Mouse (Mus musculus): ENCODE results near the gene 1700023F06Rik. TPM values are rescaled to one million over a fixed set of nuclear protein-coding genes. Genes with fewer than 3 reads are reported as not detected.

1700023F06Rik gene
- polyA plus RNA-seq, 1 experiment from 2014 or later: 0.25 TPM

- Histone ChIP-seq H3K4me3 (ENCODE audit: low read depth, low read length) (no peak overlapping the region), H3K27ac (ENCODE audit: low read depth, low read length) (no peak overlapping the region), H3K27me3 (ENCODE audit: control insufficient read depth, insufficient read depth, low read length) (no peaks in the 10 kb centered on the region), H3K9me3 (ENCODE audit: control insufficient read depth, low read length) (no peaks in the 10 kb centered on the region), H3K9ac (ENCODE audit: low read depth, low read length) (no peak overlapping the region), H3K36me3 (ENCODE audit: control insufficient read depth, insufficient read depth, low read length) (no peaks in the 10 kb centered on the region; the same call in 1 of the 2 replicates), H3K4me2 (replicated peaks; ENCODE audit: low read depth, low read length) (no peak overlapping the region), H3K4me1 (replicated peaks; ENCODE audit: control insufficient read depth, insufficient read depth, low read length) (no peaks in the 10 kb centered on the region)
- no peak for ATAC-seq (ENCODE audit: low FRiP score)
- 78% methylated on average over 10 of the region's 10 CpGs for WGBS
- DNase-seq (ENCODE audit: low spot score): no peak
Measured at GRCm38 (mm10) chr11:103246081-103246730, 37.8 kb upstream of the 1700023F06Rik start.

DNA sequence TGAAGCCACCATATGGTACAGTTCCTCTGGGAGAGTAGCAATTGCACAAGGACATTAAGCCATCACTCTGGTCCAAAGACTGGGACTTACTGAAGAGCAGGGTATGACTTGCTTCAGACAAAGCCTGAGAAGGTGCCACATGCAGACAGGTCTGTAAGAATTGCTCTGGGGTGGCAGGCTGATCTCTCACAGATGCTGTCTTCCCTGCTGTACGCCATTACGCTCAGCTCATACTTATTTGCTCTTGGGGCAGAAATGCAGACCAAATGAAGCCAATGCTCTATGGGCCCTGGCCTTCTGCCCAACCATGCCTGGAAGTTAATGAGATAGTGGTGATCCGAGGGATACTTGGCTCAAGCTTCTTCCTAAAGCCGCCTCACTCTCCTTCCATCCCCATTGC, 36.5 kb upstream of the 1700023F06Rik start:
- 94% methylated on average over 4 of the region's 4 CpGs for whole genome bisulfite sequencing
- no peaks in the 10 kb centered on the region; the same call in 1 of the 2 replicates for H3K36me3 ChIP-seq (ENCODE audit: control insufficient read depth, insufficient read depth, low read length)
- H3K9ac ChIP-seq (ENCODE audit: low read depth, low read length): no peak overlapping the region
- no peak for DNase-seq (ENCODE audit: low spot score)
- ATAC-seq (ENCODE audit: low FRiP score): no peak
- no peaks in the 10 kb centered on the region for H3K9me3 ChIP-seq (ENCODE audit: control insufficient read depth, low read length)
- no peaks in the 10 kb centered on the region for H3K4me1 ChIP-seq (replicated peaks; ENCODE audit: control insufficient read depth, insufficient read depth, low read length)
- H3K27me3 ChIP-seq (ENCODE audit: control insufficient read depth, insufficient read depth, low read length): no peaks in the 10 kb centered on the region
- no peak overlapping the region for H3K27ac ChIP-seq (ENCODE audit: low read depth, low read length)
- H3K4me2 ChIP-seq (replicated peaks; ENCODE audit: low read depth, low read length): no peak overlapping the region
- H3K4me3 ChIP-seq (ENCODE audit: low read depth, low read length): no peak overlapping the region

DNA sequence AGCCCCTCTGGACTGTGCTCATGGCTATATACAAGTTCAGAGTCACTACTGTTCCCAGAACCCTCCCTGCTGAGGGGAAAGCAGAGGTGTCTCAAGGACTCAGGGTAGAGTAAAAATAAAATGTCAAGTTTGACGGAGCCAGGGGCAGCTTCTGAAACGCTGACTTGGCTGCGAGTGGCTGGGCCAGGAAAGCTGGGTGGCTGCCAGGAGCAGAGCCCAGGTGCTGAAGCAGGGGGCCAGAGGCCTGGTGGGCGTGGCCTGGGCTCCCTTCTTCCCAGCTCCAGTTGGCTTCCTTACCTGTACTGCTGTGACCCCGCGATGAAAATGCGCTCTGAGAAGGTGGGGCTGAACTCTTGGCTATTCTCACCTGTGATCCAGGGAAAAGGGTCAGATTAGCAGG, 32.4 kb upstream of the 1700023F06Rik start:
- DNase-seq (ENCODE audit: low spot score) (no peak), ATAC-seq (ENCODE audit: low FRiP score) (no peak)
- no peaks in the 10 kb centered on the region for H3K4me1 ChIP-seq (replicated peaks; ENCODE audit: control insufficient read depth, insufficient read depth, low read length)
- H3K27ac ChIP-seq (ENCODE audit: low read depth, low read length): no peak overlapping the region
- no peak overlapping the region for H3K4me3 ChIP-seq (ENCODE audit: low read depth, low read length)
- no peaks in the 10 kb centered on the region for H3K9me3 ChIP-seq (ENCODE audit: control insufficient read depth, low read length)
- no peak overlapping the region for H3K9ac ChIP-seq (ENCODE audit: low read depth, low read length)
- no peaks in the 10 kb centered on the region for H3K27me3 ChIP-seq (ENCODE audit: control insufficient read depth, insufficient read depth, low read length)
- H3K36me3 ChIP-seq (ENCODE audit: control insufficient read depth, insufficient read depth, low read length): peaks cover 4% of the 10 kb centered on the region
- H3K4me2 ChIP-seq (replicated peaks; ENCODE audit: low read depth, low read length): no peak overlapping the region
- 47% methylated on average over 7 of the region's 7 CpGs for WGBS

- DNase-seq (ENCODE audit: low spot score): no peak
- no peak overlapping the region for H3K4me3 ChIP-seq (ENCODE audit: low read depth, low read length)
- H3K36me3 ChIP-seq (ENCODE audit: control insufficient read depth, insufficient read depth, low read length): peaks cover 4% of the 10 kb centered on the region
- H3K27ac ChIP-seq (ENCODE audit: low read depth, low read length): no peak overlapping the region
- no peak for ATAC-seq (ENCODE audit: low FRiP score)
- H3K4me1 ChIP-seq (replicated peaks; ENCODE audit: control insufficient read depth, insufficient read depth, low read length): no peaks in the 10 kb centered on the region
- H3K9ac ChIP-seq (ENCODE audit: low read depth, low read length): no peak overlapping the region
- no peaks in the 10 kb centered on the region for H3K27me3 ChIP-seq (ENCODE audit: control insufficient read depth, insufficient read depth, low read length)
- no peaks in the 10 kb centered on the region for H3K9me3 ChIP-seq (ENCODE audit: control insufficient read depth, low read length)
- no peak overlapping the region for H3K4me2 ChIP-seq (replicated peaks; ENCODE audit: low read depth, low read length)
- 68% methylated on average over 9 of the region's 9 CpGs for WGBS
Measured at GRCm38 (mm10) chr11:103237757-103238156, 29.4 kb upstream of the 1700023F06Rik start.

GRCm38 (mm10) chr11:103236903-103237302, 28.5 kb upstream of the 1700023F06Rik start:
- Histone ChIP-seq H3K27ac (ENCODE audit: low read depth, low read length) (no peak overlapping the region), H3K4me1 (replicated peaks; ENCODE audit: control insufficient read depth, insufficient read depth, low read length) (no peaks in the 10 kb centered on the region), H3K9ac (ENCODE audit: low read depth, low read length) (no peak overlapping the region), H3K9me3 (ENCODE audit: control insufficient read depth, low read length) (no peaks in the 10 kb centered on the region), H3K36me3 (ENCODE audit: control insufficient read depth, insufficient read depth, low read length) (peaks cover 4% of the 10 kb centered on the region), H3K4me3 (ENCODE audit: low read depth, low read length) (no peak overlapping the region), H3K4me2 (replicated peaks; ENCODE audit: low read depth, low read length) (no peak overlapping the region), H3K27me3 (ENCODE audit: control insufficient read depth, insufficient read depth, low read length) (no peaks in the 10 kb centered on the region)
- DNase-seq (ENCODE audit: low spot score): no peak
- ATAC-seq (ENCODE audit: low FRiP score): no peak
- 90% methylated on average over 10 of the region's 10 CpGs for WGBS

DNA sequence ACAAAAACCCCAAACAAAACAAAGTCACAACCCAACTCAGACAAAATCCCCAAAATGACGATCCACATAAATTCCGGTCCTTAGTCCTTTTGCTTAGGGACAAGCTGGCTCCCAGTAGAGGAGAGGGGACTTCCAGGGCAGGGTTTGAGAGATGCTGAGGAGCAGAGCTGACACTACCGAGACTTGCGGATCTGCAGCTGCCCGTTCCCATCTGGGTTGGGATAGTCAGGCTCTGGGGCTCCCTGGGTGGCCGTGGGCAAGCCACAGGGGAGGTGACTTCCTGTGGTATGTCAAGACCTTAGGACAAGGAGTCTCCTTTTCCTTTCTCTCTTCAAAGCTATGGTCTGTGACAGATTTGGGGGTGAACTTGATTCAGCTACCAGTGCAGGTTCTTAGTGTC, 28.1 kb upstream of the 1700023F06Rik start:
- Histone ChIP-seq H3K9me3 (ENCODE audit: control insufficient read depth, low read length) (no peaks in the 10 kb centered on the region), H3K9ac (ENCODE audit: low read depth, low read length) (no peak overlapping the region), H3K4me3 (ENCODE audit: low read depth, low read length) (no peak overlapping the region), H3K27me3 (ENCODE audit: control insufficient read depth, insufficient read depth, low read length) (no peaks in the 10 kb centered on the region), H3K36me3 (ENCODE audit: control insufficient read depth, insufficient read depth, low read length) (peaks cover 4% of the 10 kb centered on the region), H3K4me2 (replicated peaks; ENCODE audit: low read depth, low read length) (no peak overlapping the region), H3K27ac (ENCODE audit: low read depth, low read length) (no peak overlapping the region), H3K4me1 (replicated peaks; ENCODE audit: control insufficient read depth, insufficient read depth, low read length) (no peaks in the 10 kb centered on the region)
- ATAC-seq (ENCODE audit: low FRiP score) (no peak), DNase-seq (ENCODE audit: low spot score) (no peak)
- 73% methylated on average over 6 of the region's 6 CpGs for WGBS

GRCm38 (mm10) chr11:103235702-103236101, 27.3 kb upstream of the 1700023F06Rik start:
- Histone ChIP-seq H3K27me3 (ENCODE audit: control insufficient read depth, insufficient read depth, low read length) (no peaks in the 10 kb centered on the region), H3K36me3 (ENCODE audit: control insufficient read depth, insufficient read depth, low read length) (peaks cover 4% of the 10 kb centered on the region; the same call in 1 of the 2 replicates), H3K4me2 (replicated peaks; ENCODE audit: low read depth, low read length) (no peak overlapping the region), H3K4me3 (ENCODE audit: low read depth, low read length) (no peak overlapping the region), H3K27ac (ENCODE audit: low read depth, low read length) (no peak overlapping the region), H3K9me3 (ENCODE audit: control insufficient read depth, low read length) (no peaks in the 10 kb centered on the region), H3K4me1 (replicated peaks; ENCODE audit: control insufficient read depth, insufficient read depth, low read length) (no peaks in the 10 kb centered on the region), H3K9ac (ENCODE audit: low read depth, low read length) (no peak overlapping the region)
- WGBS: 78% methylated on average over 11 of the region's 11 CpGs
- DNase-seq (ENCODE audit: low spot score) (no peak), ATAC-seq (ENCODE audit: low FRiP score) (no peak)

DNA sequence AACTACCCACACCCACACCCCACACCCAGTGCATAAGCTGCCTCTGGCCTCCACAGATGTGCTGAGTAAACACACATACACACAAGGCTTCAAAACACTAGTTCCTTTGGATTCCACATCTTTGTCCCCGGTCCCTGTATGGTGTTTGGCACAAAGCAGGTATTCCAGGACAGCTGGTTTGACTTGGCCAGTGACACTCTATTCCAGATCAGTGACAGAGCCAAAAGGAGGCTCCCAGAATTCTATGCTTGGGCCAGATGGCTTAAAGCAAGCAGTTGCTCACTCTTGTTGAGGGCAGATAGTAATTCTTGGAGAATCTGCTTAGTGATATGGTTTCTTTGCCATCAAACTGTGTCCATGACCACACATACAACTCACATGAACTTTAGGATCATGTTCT, 26.1 kb upstream of the 1700023F06Rik start:
- WGBS: 88% methylated on average over 1 of the region's 1 CpGs
- no peaks in the 10 kb centered on the region for H3K9me3 ChIP-seq (ENCODE audit: control insufficient read depth, low read length)
- H3K36me3 ChIP-seq (ENCODE audit: control insufficient read depth, insufficient read depth, low read length): peaks cover 8% of the 10 kb centered on the region; the same call in 1 of the 2 replicates
- ATAC-seq (ENCODE audit: low FRiP score) (no peak), DNase-seq (ENCODE audit: low spot score) (no peak)
- H3K4me2 ChIP-seq (replicated peaks; ENCODE audit: low read depth, low read length): no peak overlapping the region
- no peaks in the 10 kb centered on the region for H3K4me1 ChIP-seq (replicated peaks; ENCODE audit: control insufficient read depth, insufficient read depth, low read length)
- no peak overlapping the region for H3K4me3 ChIP-seq (ENCODE audit: low read depth, low read length)
- H3K9ac ChIP-seq (ENCODE audit: low read depth, low read length): no peak overlapping the region
- H3K27me3 ChIP-seq (ENCODE audit: control insufficient read depth, insufficient read depth, low read length): no peaks in the 10 kb centered on the region
- no peak overlapping the region for H3K27ac ChIP-seq (ENCODE audit: low read depth, low read length)

- Histone ChIP-seq H3K9ac (ENCODE audit: low read depth, low read length) (no peak overlapping the region), H3K4me1 (replicated peaks; ENCODE audit: control insufficient read depth, insufficient read depth, low read length) (no peaks in the 10 kb centered on the region), H3K4me3 (ENCODE audit: low read depth, low read length) (no peak overlapping the region), H3K27ac (ENCODE audit: low read depth, low read length) (no peak overlapping the region), H3K36me3 (ENCODE audit: control insufficient read depth, insufficient read depth, low read length) (peaks cover 5% of the 10 kb centered on the region; the same call in 1 of the 2 replicates), H3K4me2 (replicated peaks; ENCODE audit: low read depth, low read length) (no peak overlapping the region), H3K27me3 (ENCODE audit: control insufficient read depth, insufficient read depth, low read length) (no peaks in the 10 kb centered on the region), H3K9me3 (ENCODE audit: control insufficient read depth, low read length) (no peaks in the 10 kb centered on the region)
- no peak for ATAC-seq (ENCODE audit: low FRiP score)
- 37% methylated on average over 7 of the region's 7 CpGs for WGBS
- peak; percentile 85 for DNase-seq (ENCODE audit: low spot score)
Measured at GRCm38 (mm10) chr11:103232966-103233365, 24.6 kb upstream of the 1700023F06Rik start.
